Mouse (Mus musculus): Measurements from ENCODE around the gene 1600014C23Rik.

DNA sequence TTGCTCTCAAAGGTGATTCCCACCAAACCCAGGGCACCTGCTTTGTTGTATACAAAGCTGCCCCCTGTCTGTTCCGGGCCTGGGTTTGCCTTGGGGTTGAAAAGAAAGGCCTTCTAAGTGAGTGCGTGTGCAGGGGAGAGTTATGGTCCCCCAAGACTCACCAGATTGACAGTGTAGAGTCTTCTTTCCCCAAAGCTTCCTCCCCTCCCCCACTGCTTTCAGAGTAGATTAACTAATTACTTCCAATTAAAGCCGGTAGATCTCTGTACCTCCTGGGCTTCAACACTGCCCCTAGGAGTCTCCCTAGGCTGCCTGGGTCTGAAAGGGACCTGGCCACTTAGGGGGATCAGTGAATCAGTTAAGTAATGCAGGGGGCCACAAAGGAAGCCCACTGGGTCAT lies 689 bp upstream of the 1600014C23Rik start:
- TF ChIP-seq POLR2A (IDR thresholded peaks at IDR 0.05; ENCODE audit: borderline replicate concordance, low read depth, low read length), result no peak
- TF ChIP-seq CTCF (IDR thresholded peaks at IDR 0.05; ENCODE audit: low read depth, low read length), result no peak

Measured in bone marrow macrophage, adult 2 months (primary cell).